ENCODE assay signal across 10 mouse cellular contexts in genomic region chr4:154540671-154541070, GRCm38 (mm10).
DNase-seq lines count a peak whose midpoint lies in the region; ATAC-seq lines count a peak whose summit lies in the region.
"Had no signal": no experiment of that assay in that cellular context is flagged by ENCODE, and none has a peak within 500 bp of the region (broad histone marks: within the 10 kb centered on the region; RNA-seq: fewer than 3 reads in every experiment).

No protein-coding gene starts in this region.

- H3K4me1 ChIP-seq in kidney, embryonic 15.5 days, result peaks cover 67% of the 10 kb centered on the region
- H3K4me1 ChIP-seq in embryonic facial prominence, embryonic 14.5 days (ENCODE audit: control insufficient read depth, insufficient read depth, low read length), result peaks cover 5% of the 10 kb centered on the region
- H3K4me1 ChIP-seq in limb, embryonic 12.5 days (replicated peaks), result peaks cover 68% of the 10 kb centered on the region
- peaks cover 71% of the 10 kb centered on the region for H3K4me1 ChIP-seq in neural tube, embryonic 13.5 days (replicated peaks)

- WGBS in kidney, embryonic 15.5 days, result 43% methylated on average over 10 of the region's 10 CpGs
- WGBS in embryonic facial prominence, embryonic 14.5 days, result 27% methylated on average over 10 of the region's 10 CpGs
- 24% methylated on average over 10 of the region's 10 CpGs for WGBS in limb, embryonic 12.5 days
- WGBS in neural tube, embryonic 13.5 days, result 20% methylated on average over 10 of the region's 10 CpGs

- DNase-seq in kidney, postnatal 10 days, result no peak
- no peak for DNase-seq in embryonic facial prominence, embryonic 14.5 days (ENCODE audit: low spot score)
- no peak for DNase-seq in right cerebral cortex, adult 2 months (ENCODE audit: low spot score in 2 of 2)
- no peak for DNase-seq in testis, postnatal 10 days (ENCODE audit: low spot score)
- no peak for DNase-seq in cerebellum, postnatal 4 days (ENCODE audit: low spot score in 2 of 2)
- DNase-seq: cerebellum, postnatal 10 days; right cerebral cortex, adult 18-20 months had no signal

- peak overlapping the region; percentile 79 for H3K27ac ChIP-seq in kidney, embryonic 15.5 days
- no peak overlapping the region for H3K27ac ChIP-seq in embryonic facial prominence, embryonic 14.5 days (replicated peaks; ENCODE audit: low read depth, low read length)
- H3K27ac ChIP-seq in limb, embryonic 12.5 days, result no peak overlapping the region
- H3K27ac ChIP-seq in neural tube, embryonic 13.5 days (replicated peaks), result peak overlapping the region; percentile 46; the same call in 1 of the 2 replicates

- H3K4me2 ChIP-seq in kidney, embryonic 15.5 days, result no peak overlapping the region
- H3K4me2 ChIP-seq in embryonic facial prominence, embryonic 14.5 days (ENCODE audit: low read depth, low read length), result no peak overlapping the region
- H3K4me2 ChIP-seq in limb, embryonic 12.5 days, result peak overlapping the region; percentile 13
- H3K4me2 ChIP-seq in neural tube, embryonic 13.5 days, result peak overlapping the region; percentile 13; the same call in 1 of the 2 replicates

- no peak overlapping the region for H3K4me3 ChIP-seq in kidney, embryonic 15.5 days (replicated peaks)
- no peak overlapping the region for H3K4me3 ChIP-seq in embryonic facial prominence, embryonic 14.5 days (ENCODE audit: low read depth, low read length)
- no peak overlapping the region for H3K4me3 ChIP-seq in limb, embryonic 12.5 days (replicated peaks)
- H3K4me3 ChIP-seq in neural tube, embryonic 13.5 days, result no peak overlapping the region

- no peaks in the 10 kb centered on the region for H3K36me3 ChIP-seq in kidney, embryonic 15.5 days
- no peaks in the 10 kb centered on the region for H3K36me3 ChIP-seq in embryonic facial prominence, embryonic 14.5 days (ENCODE audit: control insufficient read depth, insufficient read depth, low read length)
- no peaks in the 10 kb centered on the region for H3K36me3 ChIP-seq in limb, embryonic 12.5 days
- H3K36me3 ChIP-seq in neural tube, embryonic 13.5 days, result no peaks in the 10 kb centered on the region

- no peaks in the 10 kb centered on the region for H3K9me3 ChIP-seq in kidney, embryonic 15.5 days (replicated peaks)
- H3K9me3 ChIP-seq in embryonic facial prominence, embryonic 14.5 days (ENCODE audit: control insufficient read depth, low read length), result no peaks in the 10 kb centered on the region
- no peaks in the 10 kb centered on the region for H3K9me3 ChIP-seq in limb, embryonic 12.5 days
- H3K9me3 ChIP-seq in neural tube, embryonic 13.5 days, result no peaks in the 10 kb centered on the region

- peaks cover 94% of the 10 kb centered on the region for H3K27me3 ChIP-seq in kidney, embryonic 15.5 days
- H3K27me3 ChIP-seq in embryonic facial prominence, embryonic 14.5 days (replicated peaks; ENCODE audit: control insufficient read depth, insufficient read depth, low read length), result no peaks in the 10 kb centered on the region
- no peaks in the 10 kb centered on the region; the same call in 1 of the 2 replicates for H3K27me3 ChIP-seq in limb, embryonic 12.5 days
- peaks cover 58% of the 10 kb centered on the region for H3K27me3 ChIP-seq in neural tube, embryonic 13.5 days

- no peak overlapping the region for H3K9ac ChIP-seq in kidney, embryonic 15.5 days
- no peak overlapping the region for H3K9ac ChIP-seq in embryonic facial prominence, embryonic 14.5 days (ENCODE audit: low read depth, low read length)
- no peak overlapping the region; the same call in 1 of the 2 replicates for H3K9ac ChIP-seq in limb, embryonic 12.5 days (replicated peaks)
- H3K9ac ChIP-seq in neural tube, embryonic 13.5 days, result 0 out of 2 replicates have a peak overlapping the region, but pooled peaks have one; percentile 31

- 0 out of 2 replicates have a peak, but pooled peaks have one; percentile 30 for ATAC-seq in kidney, embryonic 15.5 days (replicated peaks; ENCODE audit: low FRiP score)
- peak; percentile 17; the same call in 1 of the 2 replicates for ATAC-seq in embryonic facial prominence, embryonic 14.5 days (ENCODE audit: low read depth)
- ATAC-seq in limb, embryonic 12.5 days (ENCODE audit: insufficient number of reproducible peaks, insufficient read depth, low FRiP score, low TSS enrichment, low read depth), result no peak
- ATAC-seq in neural tube, embryonic 13.5 days (ENCODE audit: low read depth), result 0 out of 2 replicates have a peak, but pooled peaks have one; percentile 32

Comparison
In these comparisons a context has a peak if more than half of its experiments do, and no peak if none do; other contexts are left out.
1. H3K27ac ChIP-seq: peak in kidney, embryonic 15.5 days (single experiment) and neural tube, embryonic 13.5 days (single experiment); none in embryonic facial prominence, embryonic 14.5 days (single experiment) and limb, embryonic 12.5 days (single experiment).
2. H3K4me2 ChIP-seq: peak in limb, embryonic 12.5 days (single experiment) and neural tube, embryonic 13.5 days (single experiment); none in kidney, embryonic 15.5 days (single experiment) and embryonic facial prominence, embryonic 14.5 days (single experiment).